Mouse (Mus musculus) liver, embryonic 14 days (tissue): ENCODE measurements around the gene Zzef1. TPM values are rescaled to one million over a fixed set of nuclear protein-coding genes. Genes with fewer than 3 reads are reported as not detected.

Experiments used
- polyA plus RNA-seq: library from polyadenylated mRNA; depleted of rRNA; stranded (reverse); fragments of >200 nt; gene quantifications from 2 replicates; pipeline ENCODE4 v1.2.3, GENCODE M21; 2012; rRNA removed

Gene Zzef1
- polyA plus RNA-seq = 4.7 and 5.7 TPM in 2 replicates

DNA sequence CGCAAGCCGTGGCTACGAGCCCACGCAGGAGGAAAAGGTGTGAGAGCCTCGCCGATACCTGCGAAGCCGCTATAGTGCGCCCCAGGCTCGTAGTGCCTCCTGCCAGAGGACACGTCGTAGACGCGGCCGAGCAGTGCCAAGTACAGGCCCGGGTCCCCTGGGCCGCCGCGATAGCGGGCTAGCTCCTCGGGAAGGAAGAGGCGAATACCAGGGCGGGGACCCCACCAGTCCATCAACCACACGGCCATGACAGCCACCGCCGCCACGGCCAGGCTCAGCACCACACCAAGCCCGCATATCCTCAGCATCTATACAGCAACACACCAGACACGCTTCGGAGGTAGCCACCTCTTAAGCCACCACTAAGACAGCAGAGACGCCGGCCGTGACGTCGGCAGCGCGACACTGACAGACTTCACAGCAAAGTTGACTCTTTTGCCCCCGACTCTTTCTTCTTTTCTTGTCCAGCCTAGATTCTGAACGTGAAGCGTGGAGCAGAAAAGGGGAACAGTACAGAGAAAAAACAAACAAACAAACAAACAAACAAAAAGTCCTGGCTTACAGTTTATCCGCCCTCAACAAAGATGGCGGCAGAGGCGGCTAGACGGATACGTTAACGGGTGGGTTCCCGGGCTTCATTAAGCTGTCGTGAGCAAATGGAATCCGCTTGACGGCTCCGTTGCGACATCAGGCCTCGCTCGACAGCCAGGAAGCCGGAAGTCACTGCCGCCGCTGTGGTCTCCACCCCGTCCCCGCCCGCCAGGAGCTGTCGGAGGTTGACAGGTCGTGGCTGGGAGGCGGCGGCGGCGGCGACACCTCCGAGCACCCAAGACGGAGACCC lies at the start of gene Zzef1, which contains the start of gene Cyb5d2:
Zzef1 (plus strand) TSS at position 772 of the 841 bp plus-strand sequence.
Cyb5d2 (minus strand) TSS at position 688 of the 841 bp plus-strand sequence.

DNA sequence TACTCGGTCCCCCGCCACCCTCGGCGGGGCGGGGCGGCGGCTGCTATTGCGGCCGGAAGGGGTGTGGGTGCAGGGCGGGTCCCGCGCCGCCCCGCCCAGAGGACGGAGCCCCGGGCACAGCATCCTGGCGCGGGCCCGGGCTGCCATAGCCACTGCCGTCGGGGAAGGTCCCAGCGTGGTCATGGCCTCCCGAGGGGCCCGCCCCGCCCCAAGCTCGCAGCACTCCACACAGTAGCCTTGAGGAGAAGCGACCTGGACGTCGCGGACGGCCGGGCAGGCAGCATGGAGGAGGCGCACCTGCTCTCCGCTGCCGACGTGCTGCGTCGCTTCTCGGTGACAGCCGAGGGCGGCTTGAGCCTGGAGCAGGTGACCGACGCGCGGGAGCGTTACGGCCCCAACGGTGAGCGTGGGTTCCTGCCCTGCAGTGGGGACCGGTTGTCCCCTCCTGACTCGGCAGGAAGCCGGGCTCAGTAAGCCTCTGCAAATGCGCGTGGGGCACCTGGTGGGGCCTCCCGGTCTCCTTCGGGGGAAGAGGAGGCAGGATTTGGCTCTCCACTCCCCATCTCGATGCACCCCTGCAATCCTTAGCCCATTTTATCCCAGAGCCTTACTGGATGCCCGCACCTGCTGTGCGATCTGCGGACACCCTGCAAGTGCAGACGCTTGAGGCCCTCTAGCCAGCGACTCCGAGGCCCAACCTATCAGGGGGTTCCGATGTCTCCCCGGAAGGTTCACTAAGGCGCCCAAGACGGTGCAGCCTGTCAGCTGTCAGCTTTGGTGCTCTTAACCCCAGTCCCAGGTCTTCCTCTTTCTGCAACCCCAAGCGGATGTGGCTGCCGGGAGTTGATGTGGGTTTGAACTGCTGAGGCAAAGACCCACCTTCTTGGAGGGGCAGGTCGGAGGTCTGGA lies 165.3 kb downstream of the Zzef1 start, which contains the start of gene Atp2a3:
Atp2a3 (plus strand) TSS at position 98 of the 909 bp plus-strand sequence.

Other genes with a start within 250 kb of the Zzef1 start
- gene Spns3, start 245.7 kb upstream of the Zzef1 start, polyA plus RNA-seq = 1.1 and 1.3 TPM in 2 replicates
- gene Ube2g1, start 188.9 kb upstream of the Zzef1 start, polyA plus RNA-seq = 8.5 and 9.6 TPM in 2 replicates
- 9.7 and 12.4 TPM in 2 replicates for gene Ankfy1, start 106.2 kb upstream of the Zzef1 start, polyA plus RNA-seq
- 1.9 and 2.4 TPM in 2 replicates for gene Cyb5d2, start 84 bp upstream of the Zzef1 start, polyA plus RNA-seq
- gene Atp2a3, start 164.9 kb downstream of the Zzef1 start, polyA plus RNA-seq = 6.0 and 7.0 TPM in 2 replicates
- 4.5 and 5.4 TPM in 2 replicates for gene P2rx1, start 202.9 kb downstream of the Zzef1 start, polyA plus RNA-seq
- 0.67 and 0.74 TPM in 2 replicates for gene Camkk1, start 222.8 kb downstream of the Zzef1 start, polyA plus RNA-seq